Mouse (Mus musculus): ENCODE results near the gene Dync1h1. TPM values are rescaled to one million over a fixed set of nuclear protein-coding genes. Genes with fewer than 3 reads are reported as not detected.
"Not testable (repeated sequence)": the region's sequence is repeated elsewhere in the genome, so short reads cannot be mapped to it uniquely, and the experiment has no call there.

Gene Dync1h1
- total RNA-seq, 2 experiments from 2014 or later = 324 to 346 TPM

DNA sequence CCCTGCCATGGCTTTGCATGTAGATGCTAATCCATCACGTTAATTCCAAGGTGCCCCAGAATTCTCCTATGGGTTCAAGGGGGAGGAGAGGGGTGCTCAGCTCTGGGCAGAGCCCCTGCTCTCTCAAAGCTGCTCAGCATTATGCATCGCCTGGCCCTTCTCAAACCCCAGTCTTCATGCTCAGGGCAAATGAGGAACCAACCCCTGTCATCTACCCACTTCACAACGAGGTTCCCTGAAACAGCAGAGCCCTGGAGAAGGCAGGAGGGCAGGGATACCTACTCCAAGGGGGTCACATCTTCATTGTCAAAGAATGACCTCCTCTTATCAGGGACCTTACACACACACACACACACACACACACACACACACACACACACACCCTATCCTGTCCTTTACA lies 80.6 kb downstream of the Dync1h1 start:
- H3K27ac ChIP-seq = no peak overlapping the region
- TF ChIP-seq CTCF (IDR thresholded peaks at IDR 0.05) = no peak
- H3K4me3 ChIP-seq = no peak overlapping the region
- DNase-seq (ENCODE audit: extremely low spot score in 1 of 2, low spot score in 2 of 2) = no peak
- intact Hi-C loops (cut with DNase I) = no loop called here

DNA sequence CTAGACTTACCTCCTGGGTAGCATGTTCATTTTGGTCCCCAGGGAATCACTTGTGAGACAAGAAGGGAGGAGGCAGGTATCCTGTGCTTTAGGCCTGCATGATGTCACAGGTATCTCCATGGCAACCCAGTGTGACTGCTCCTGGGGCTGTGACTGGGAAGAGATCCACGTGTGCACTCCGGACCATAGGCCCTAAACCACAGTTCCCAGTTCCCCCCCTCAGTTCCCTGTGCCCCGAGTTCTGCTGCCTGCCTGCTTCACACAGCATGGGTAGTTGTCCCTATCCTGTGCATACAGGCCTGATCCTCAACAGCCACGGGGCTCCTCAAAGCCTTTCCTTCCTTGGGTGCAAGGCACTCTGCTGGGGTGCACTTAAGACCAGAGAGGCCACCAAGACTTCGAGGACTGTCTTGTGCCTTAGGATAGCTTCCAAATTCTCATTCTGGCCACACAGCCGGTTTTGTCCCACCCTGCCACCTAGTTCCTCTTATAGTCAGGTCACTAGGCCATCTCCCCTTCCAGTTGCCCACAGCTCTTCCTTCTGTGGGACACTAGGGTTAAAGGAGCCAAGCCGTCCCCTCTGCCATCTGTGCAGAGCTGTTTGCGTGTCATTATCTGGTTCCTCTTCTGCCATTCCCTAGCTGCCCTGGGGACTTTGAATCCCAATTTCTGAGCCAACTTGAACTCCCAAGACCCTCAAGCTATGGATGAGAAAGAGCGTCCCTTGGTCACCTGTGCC lies 81.5 kb downstream of the Dync1h1 start, which contains the start of gene 1700001K19Rik:
1700001K19Rik (minus strand) TSS at position 59 of the 739 bp plus-strand sequence.
- Histone ChIP-seq H3K27ac (no peak within 1 kb of the TSS), H3K4me3 (no peak within 1 kb of the TSS)
- no peak for TF ChIP-seq CTCF (IDR thresholded peaks at IDR 0.05)
- DNase-seq (ENCODE audit: extremely low spot score in 1 of 2, low spot score in 2 of 2) = no peak
- intact Hi-C loops (cut with DNase I) = no loop called here

DNA sequence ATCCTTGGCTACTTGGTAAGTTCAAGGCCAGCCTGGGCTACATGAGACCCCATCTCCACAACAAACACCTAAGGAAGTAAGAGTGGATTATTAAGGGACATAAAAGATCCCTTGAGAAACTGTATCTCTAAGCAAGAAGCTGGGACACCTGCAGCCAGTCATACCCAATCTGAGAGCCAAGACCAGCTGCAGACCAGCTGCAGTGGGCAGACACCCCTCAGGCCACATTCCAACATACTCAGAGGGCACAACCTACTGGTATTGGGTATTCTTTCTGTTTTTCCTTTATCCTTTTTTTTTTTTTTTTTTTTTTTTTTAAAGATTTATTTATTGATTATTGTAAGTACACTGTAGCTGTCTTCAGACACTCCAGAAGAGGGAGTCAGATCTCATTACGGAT lies 82.3 kb downstream of the Dync1h1 start:
- H3K4me3 ChIP-seq = no peak overlapping the region
- intact Hi-C loops (cut with DNase I) = no loop called here
- no peak overlapping the region for H3K27ac ChIP-seq
- no peak for TF ChIP-seq CTCF (IDR thresholded peaks at IDR 0.05)
- no peak for DNase-seq (ENCODE audit: extremely low spot score in 1 of 2, low spot score in 2 of 2)

DNA sequence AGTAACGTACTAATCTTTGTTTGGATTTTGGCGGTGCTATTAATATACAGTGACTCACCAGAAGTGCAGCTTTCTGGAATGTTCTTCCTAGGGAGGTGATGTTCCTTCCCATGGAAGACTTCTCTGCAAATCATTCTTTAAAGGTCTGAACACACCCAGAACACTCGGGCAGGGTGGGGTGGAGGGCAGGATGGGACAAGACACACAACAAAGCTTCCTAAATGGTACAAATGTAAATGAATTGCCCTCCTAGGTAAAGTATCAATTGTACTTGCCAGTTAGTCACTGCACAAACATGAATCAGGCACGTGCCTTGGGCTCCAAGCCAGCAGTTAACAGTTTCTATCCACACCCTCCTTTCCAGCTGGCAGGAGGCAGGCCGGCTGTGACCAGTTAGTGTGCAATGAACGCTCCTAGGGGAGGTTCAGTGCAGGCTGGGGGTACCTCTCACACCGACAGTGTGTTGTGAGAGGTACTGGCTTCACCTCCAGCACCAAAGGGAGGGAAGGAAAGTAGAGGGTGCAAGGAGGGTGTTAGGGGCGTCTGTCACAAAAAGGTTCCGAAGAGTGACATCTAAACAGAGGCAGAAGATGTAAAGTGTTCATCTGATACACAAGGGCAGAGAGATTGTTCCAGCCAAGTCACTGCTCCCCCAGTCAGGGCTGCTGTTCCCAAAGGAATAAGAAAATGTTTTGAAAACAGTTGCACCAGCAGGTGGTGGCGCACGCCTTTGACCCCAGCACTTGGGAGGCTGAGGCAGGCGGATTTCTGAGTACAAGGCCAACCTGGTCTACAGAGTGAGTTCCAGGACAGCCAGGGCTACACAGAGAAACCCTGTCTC lies 86.9 kb downstream of the Dync1h1 start:
- no peak overlapping the region for H3K4me3 ChIP-seq
- DNase-seq (ENCODE audit: extremely low spot score in 1 of 2, low spot score in 2 of 2) = peak in 1 of 2 experiments; percentile 35
- peak overlapping the region; percentile 16; the same call in 1 of the 2 replicates for H3K27ac ChIP-seq
- intact Hi-C loops (cut with DNase I) = no loop called here
- no peak for TF ChIP-seq CTCF (IDR thresholded peaks at IDR 0.05)

DNA sequence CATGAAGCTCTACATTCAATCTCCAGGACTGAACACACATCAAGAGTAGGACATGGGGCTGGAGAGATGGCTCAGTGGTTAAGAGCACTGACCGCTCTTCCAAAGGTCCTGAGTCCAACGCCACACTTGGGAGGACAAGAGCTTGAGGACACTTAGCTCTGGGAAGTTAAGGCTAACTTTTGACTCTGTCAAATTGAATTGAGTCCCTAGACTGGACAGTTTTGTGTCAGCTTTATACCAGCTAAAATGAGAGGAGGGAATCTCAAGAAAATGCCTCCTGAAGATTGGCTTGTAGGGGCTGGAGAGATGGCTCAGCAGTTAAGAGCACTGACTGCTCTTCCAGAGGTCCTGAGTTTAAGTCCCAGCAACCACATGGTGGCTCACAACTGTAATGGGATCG lies 87.7 kb downstream of the Dync1h1 start:
- H3K27ac ChIP-seq; intact Hi-C loops (cut with DNase I); DNase-seq (ENCODE audit: extremely low spot score in 1 of 2, low spot score in 2 of 2); H3K4me3 ChIP-seq: not testable (repeated sequence)

DNA sequence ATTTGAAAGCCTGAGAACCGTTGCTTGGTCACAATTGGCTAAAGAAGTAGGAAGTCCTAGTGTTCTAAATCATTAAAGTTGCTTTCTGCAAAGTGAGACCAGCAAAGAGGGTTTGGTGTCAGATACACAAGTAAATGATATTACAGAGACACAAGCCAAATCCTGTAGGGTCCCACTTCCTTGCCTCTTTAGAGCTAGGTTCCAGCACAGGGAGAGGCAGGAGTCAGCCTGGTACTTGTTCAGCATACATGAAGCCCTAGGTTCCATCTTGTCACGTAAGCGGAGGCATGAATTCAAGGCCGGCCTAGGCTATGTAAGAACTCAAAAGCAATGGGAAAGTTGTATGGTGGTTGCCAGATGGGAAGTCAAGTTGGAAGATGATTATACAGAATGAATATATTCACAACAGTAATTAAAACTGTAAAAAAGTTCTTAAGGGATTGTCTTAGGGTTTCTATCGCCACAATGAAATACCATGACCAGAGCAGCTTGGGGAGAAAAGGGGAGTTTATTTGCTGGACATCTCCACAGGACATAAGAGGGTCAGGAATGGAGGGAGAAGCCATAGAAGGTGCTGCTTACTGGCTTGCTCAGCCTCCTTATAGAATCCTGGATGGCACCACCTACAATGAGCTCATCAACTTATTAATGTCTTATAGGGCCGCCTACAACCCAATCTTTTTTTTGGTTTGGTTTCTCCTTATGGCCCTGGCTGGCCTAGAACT lies 88.8 kb downstream of the Dync1h1 start:
- H3K4me3 ChIP-seq = no peak overlapping the region
- intact Hi-C loops (cut with DNase I) = no loop called here
- no peak overlapping the region for H3K27ac ChIP-seq
- no peak for TF ChIP-seq CTCF (IDR thresholded peaks at IDR 0.05)
- no peak for DNase-seq (ENCODE audit: extremely low spot score in 1 of 2, low spot score in 2 of 2)

DNA sequence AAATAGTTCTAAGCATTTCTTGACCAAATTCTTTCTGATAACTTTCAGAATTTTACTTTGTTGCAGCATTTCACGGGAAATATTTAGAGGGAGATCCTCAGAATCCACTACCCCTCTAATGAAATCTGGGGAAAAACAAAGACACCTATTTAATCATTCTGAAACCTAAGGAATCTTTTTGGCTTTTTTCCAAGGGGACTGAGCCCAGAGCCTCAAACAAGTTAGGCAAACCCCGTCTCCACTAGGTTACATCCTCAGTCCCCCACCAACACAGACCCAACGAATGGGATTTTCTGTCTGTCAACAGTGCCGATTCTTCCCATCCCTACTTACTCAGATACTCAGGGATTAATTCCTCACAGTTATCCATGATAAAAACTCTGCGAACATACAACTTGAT lies 92.1 kb downstream of the Dync1h1 start:
- not testable (repeated sequence) for DNase-seq (ENCODE audit: extremely low spot score in 1 of 2, low spot score in 2 of 2); H3K4me3 ChIP-seq

DNA sequence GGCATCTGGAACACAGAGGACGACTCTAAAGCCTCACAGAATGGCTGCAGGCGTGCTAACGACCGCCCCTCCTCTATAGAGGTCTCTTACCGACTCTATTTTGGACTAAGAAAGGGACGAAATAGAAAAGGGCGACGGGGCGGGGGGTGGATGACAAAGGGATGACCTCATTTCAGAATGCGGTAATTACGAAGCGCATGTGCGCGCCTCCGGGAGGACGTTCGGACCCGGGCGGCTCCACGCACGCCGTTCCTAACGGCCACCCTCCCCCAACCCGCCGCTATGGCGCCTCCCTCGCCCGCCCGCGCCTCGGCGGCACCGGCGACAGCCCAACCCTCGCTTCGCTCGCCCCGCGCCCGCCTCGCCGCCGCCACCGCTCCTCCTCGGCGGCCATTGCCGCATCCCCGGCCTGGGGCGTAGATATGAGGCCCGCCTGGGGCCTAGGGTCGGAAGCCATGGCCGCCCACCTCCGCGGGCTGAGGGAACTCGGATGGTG lies 94.5 kb downstream of the Dync1h1 start:
- peak overlapping the region; percentile 97 for H3K4me3 ChIP-seq
- peak overlapping the region; percentile 99 for H3K27ac ChIP-seq
- TF ChIP-seq CTCF (IDR thresholded peaks at IDR 0.05) = no peak
- DNase-seq (ENCODE audit: extremely low spot score in 1 of 2, low spot score in 2 of 2) = peak; percentile 69 to 73
- intact Hi-C loops (cut with DNase I) = loop anchor here (2.0 kb wide), 3 partner anchors 41 to 145 kb away; partner anchors contain the start of genes Dync1h1, Mok and Wdr20

More for the DNA sequence above, 92.1 kb downstream of the Dync1h1 start:
- H3K27ac ChIP-seq; intact Hi-C loops (cut with DNase I): not testable (repeated sequence)

DNA sequence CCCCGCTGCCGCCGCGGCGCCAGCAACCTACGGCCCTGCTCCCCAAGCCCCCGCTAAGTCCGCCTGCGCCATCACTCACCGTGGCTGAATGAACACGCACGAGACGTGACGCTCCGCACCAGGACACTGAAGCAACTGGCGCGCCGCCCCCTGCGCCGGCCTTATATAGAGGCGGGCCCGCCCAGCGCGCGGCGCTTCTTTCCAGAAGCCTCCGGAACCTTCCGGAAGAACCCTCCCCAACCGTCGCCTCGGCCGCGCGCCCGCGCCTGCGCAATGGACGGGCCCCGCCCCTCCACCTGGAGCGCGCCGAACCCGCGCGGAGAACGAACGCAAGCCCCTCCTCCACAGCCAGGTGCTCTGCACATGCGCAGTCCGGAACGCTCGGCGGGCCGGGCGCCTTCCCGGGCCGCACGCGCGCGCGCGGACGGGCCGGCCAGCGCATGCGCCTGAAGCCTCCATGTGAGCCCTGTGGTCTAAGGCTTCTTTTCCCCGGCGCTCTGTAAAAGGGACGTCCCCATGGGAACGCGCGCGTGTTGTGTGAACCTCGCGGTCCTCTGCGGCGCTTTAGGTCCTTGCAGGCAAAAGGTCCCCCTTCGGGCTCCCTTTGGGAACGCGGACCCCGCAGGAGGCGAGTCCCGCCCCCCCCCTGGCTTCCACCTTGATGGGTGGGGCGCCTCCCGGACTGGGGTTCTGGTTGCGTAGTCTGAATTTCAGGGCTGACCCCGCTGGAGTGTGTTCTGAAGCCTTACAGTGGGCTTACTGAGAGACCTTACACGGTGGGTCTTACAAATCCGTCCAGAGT lies 95.1 kb downstream of the Dync1h1 start:
- TF ChIP-seq CTCF (IDR thresholded peaks at IDR 0.05) = no peak
- intact Hi-C loops (cut with DNase I) = loop anchor here (2.0 kb wide), 3 partner anchors 40 to 144 kb away; partner anchors contain the start of genes Dync1h1, Mok and Wdr20
- Histone ChIP-seq H3K4me3 (peak overlapping the region; percentile 97), H3K27ac (peak overlapping the region; percentile 99)
- DNase-seq (ENCODE audit: extremely low spot score in 1 of 2, low spot score in 2 of 2) = peak; percentile 98 to 99

DNA sequence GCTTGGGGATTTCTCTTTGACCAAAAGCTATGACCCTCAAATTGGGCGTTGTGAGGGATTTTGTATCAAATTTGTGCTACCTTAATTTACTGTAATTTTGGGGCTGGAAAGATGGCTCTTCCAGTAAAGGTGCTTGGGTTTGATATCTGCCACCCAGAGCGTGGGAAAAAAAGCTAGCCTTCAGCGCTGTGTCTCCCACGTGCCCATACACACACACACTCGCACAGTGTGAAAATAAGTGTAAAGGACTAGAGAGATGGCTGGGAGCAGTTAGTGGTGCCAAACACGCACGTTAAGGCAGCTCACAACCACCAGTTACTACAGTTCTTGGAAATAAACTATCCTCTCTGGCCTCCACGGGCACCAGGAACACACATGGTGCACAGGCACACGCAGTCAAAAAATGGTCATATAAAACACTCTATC lies 95.7 kb downstream of the Dync1h1 start:
- intact Hi-C loops (cut with DNase I) = loop anchor here (2.0 kb wide), 3 partner anchors 40 to 144 kb away; partner anchors contain the start of genes Dync1h1, Mok and Wdr20
- DNase-seq (ENCODE audit: extremely low spot score in 1 of 2, low spot score in 2 of 2) = no peak
- H3K4me3 ChIP-seq = peak overlapping the region; percentile 68
- TF ChIP-seq CTCF (IDR thresholded peaks at IDR 0.05) = no peak
- H3K27ac ChIP-seq = peak overlapping the region; percentile 93
